Mouse (Mus musculus) kidney, embryonic 14.5 days (tissue): ENCODE data around the gene Usp40. TPM values are rescaled to one million over a fixed set of nuclear protein-coding genes. Genes with fewer than 3 reads are reported as not detected.

ENCODE experiments used
- ATAC-seq: fragments of 200-750 bp; cut with Nextera tagmentation; 2 replicates; pipeline ENCODE4 v1.8.0; 2017; ENCODE audit warnings: moderate number of reproducible peaks, mild to moderate bottlenecking, moderate TSS enrichment, moderate library complexity; ENCODE audit not compliant: low FRiP score, low TSS enrichment
- H3K27ac ChIP-seq: fragments of 300-500 bp; sonication (generic); 2 replicates; pipeline ENCODE4 v1.5.1; 2014; ENCODE audit warnings: low read depth, mild to moderate bottlenecking, low read length, moderate library complexity, mixed read lengths
- H3K27me3 ChIP-seq: fragments of 300-500 bp; sonication (generic); 2 replicates; pipeline ENCODE4 v1.6.1; 2014; ENCODE audit warnings: mild to moderate bottlenecking, low read length; ENCODE audit not compliant: control insufficient read depth, insufficient read depth
- H3K36me3 ChIP-seq: fragments of 300-500 bp; sonication (generic); 2 replicates; pipeline ENCODE4 v1.6.1; 2014; ENCODE audit warnings: low read length, mixed read lengths; ENCODE audit not compliant: control insufficient read depth, insufficient read depth
- H3K4me1 ChIP-seq: fragments of 300-500 bp; sonication (generic); 2 replicates; pipeline ENCODE4 v1.6.1; 2014; ENCODE audit warnings: low read length, mixed read lengths; ENCODE audit not compliant: control insufficient read depth, insufficient read depth
- H3K4me2 ChIP-seq: fragments of 300-500 bp; sonication (generic); replicated peaks from 2 replicates; pipeline ENCODE4 v1.6.1; 2014; ENCODE audit warnings: low read depth, mild to moderate bottlenecking, low read length
- H3K4me3 ChIP-seq: fragments of 300-500 bp; sonication (generic); 2 replicates; pipeline ENCODE4 v1.5.1; 2014; ENCODE audit warnings: mild to moderate bottlenecking, low read length
- H3K9ac ChIP-seq: fragments of 300-500 bp; sonication (generic); 2 replicates; pipeline ENCODE4 v1.6.1; 2014; ENCODE audit warnings: low read depth, mild to moderate bottlenecking, low read length, moderate library complexity
- H3K9me3 ChIP-seq: fragments of 300-500 bp; sonication (generic); 2 replicates; pipeline ENCODE4 v1.6.1; 2016; ENCODE audit warnings: low read length; ENCODE audit not compliant: control insufficient read depth
- WGBS: fragments of 180-500 bp; shearing (Covaris S2); extraction: QIAGEN DNeasy Blood & Tissue Kit; methylation state at CpG from one replicate; pipeline ENCODE4 v1.1.7; 2014; 5-methylcytosine and 5-hydroxymethylcytosine counted together
- polyA plus RNA-seq: library from polyadenylated mRNA; unstranded; fragments of >200 nt; fragmentation: Nextera tagmentation; extraction: Ambion mirVana; gene quantifications from 2 replicates; pipeline ENCODE4 v1.2.1, GENCODE M21; 2014

Usp40 gene
- polyA plus RNA-seq, 1 experiment from 2014 or later = 41.5 TPM

DNA sequence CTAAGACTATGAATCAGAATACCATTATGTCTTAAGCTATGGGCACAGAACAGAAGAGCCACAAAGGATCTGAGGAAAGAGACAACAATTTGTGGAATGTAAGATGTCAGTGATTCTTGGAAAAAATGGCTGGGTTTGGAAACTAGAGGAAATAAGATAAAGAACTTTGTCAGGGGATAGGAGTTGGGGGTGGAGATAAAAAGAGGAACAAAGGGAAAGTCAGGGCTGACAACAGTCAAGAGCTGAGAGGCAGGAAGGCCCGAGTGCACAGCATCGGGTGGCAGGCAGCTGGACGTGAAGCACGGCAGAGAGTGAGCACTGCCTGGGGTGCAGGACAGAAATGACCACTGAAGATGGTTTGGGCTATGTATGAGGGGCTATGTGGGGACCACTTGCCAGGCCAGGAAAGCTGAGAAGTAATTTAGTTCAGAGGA lies 48.3 kb downstream of the Usp40 start:
- Histone ChIP-seq H3K4me3 (no peak overlapping the region), H3K36me3 (peaks cover 73% of the 10 kb centered on the region), H3K4me1 (no peaks in the 10 kb centered on the region), H3K9ac (no peak overlapping the region), H3K9me3 (no peaks in the 10 kb centered on the region), H3K27me3 (no peaks in the 10 kb centered on the region), H3K4me2 (no peak overlapping the region), H3K27ac (no peak overlapping the region)
- 76% methylated on average over 4 of the region's 4 CpGs for WGBS
- no peak for ATAC-seq

DNA sequence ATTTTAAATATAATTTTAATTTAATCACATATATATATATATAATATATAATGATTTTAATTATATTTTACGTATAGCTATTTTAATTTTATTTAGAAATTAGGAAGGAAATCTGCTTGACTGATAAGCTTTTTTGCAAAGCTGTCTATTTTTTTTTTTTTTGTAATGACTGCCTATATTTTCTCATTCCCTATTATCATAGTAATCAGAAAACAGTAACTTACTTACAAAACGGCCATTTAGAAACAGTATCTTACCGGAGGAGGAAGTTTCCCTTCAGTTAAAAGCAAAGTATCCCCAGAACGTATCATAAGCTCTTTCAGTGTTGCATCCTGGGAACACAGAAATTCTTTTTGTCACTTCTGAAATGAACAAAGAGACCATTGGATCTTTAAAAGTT lies 48.8 kb downstream of the Usp40 start:
- WGBS = 85% methylated on average over 4 of the region's 4 CpGs
- no peak overlapping the region for H3K4me2 ChIP-seq
- H3K4me1 ChIP-seq = no peaks in the 10 kb centered on the region
- no peaks in the 10 kb centered on the region for H3K27me3 ChIP-seq
- ATAC-seq = no peak
- H3K36me3 ChIP-seq = peaks cover 75% of the 10 kb centered on the region
- no peak overlapping the region for H3K9ac ChIP-seq
- no peak overlapping the region for H3K4me3 ChIP-seq
- no peak overlapping the region for H3K27ac ChIP-seq
- H3K9me3 ChIP-seq = no peaks in the 10 kb centered on the region

DNA sequence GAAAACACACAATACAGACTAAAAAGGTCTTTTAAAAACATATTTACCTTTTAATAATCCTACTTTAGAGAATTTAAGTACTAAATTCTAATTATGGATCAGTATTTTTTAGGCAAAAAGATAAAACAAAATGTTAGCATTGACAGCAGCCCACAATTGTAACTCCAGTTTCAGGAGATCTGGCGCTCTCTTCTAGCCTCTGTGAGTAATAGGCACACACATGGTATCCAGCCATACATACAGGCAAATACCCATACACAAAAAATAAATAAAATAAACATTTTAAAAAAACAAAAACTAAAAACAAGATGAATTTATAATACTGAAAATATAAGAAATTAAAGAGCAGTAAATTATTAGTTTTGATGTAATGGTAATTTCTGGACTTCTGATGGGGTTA lies 49.4 kb downstream of the Usp40 start:
- Histone ChIP-seq H3K36me3 (peaks cover 75% of the 10 kb centered on the region), H3K27ac (no peak overlapping the region)

GRCm38 (mm10) chr1:87953073-87953472 lies 55.3 kb downstream of the Usp40 start:
- 88% methylated on average over 3 of the region's 3 CpGs for WGBS
- no peaks in the 10 kb centered on the region for H3K9me3 ChIP-seq
- H3K4me3 ChIP-seq = no peak overlapping the region
- no peak for ATAC-seq
- H3K4me2 ChIP-seq = no peak overlapping the region
- H3K27me3 ChIP-seq = no peaks in the 10 kb centered on the region
- H3K36me3 ChIP-seq = peaks cover 92% of the 10 kb centered on the region
- H3K4me1 ChIP-seq = no peaks in the 10 kb centered on the region
- no peak overlapping the region for H3K27ac ChIP-seq
- no peak overlapping the region for H3K9ac ChIP-seq

More for the DNA sequence above, 49.4 kb downstream of the Usp40 start:
- Histone ChIP-seq H3K9me3 (no peaks in the 10 kb centered on the region), H3K9ac (no peak overlapping the region), H3K4me1 (no peaks in the 10 kb centered on the region), H3K4me3 (no peak overlapping the region), H3K4me2 (no peak overlapping the region), H3K27me3 (no peaks in the 10 kb centered on the region)
- WGBS = 89% methylated on average over 1 of the region's 1 CpGs
- no peak for ATAC-seq

- H3K27ac ChIP-seq = no peak overlapping the region
- no peaks in the 10 kb centered on the region for H3K27me3 ChIP-seq
- peaks cover 88% of the 10 kb centered on the region for H3K36me3 ChIP-seq
- WGBS = 93% methylated on average over 3 of the region's 3 CpGs
- no peak overlapping the region for H3K4me2 ChIP-seq
- no peak overlapping the region for H3K9ac ChIP-seq
- no peaks in the 10 kb centered on the region for H3K9me3 ChIP-seq
- ATAC-seq = no peak
- no peak overlapping the region for H3K4me3 ChIP-seq
- no peaks in the 10 kb centered on the region for H3K4me1 ChIP-seq
Measured at GRCm38 (mm10) chr1:87951641-87952040, 56.7 kb downstream of the Usp40 start.

DNA sequence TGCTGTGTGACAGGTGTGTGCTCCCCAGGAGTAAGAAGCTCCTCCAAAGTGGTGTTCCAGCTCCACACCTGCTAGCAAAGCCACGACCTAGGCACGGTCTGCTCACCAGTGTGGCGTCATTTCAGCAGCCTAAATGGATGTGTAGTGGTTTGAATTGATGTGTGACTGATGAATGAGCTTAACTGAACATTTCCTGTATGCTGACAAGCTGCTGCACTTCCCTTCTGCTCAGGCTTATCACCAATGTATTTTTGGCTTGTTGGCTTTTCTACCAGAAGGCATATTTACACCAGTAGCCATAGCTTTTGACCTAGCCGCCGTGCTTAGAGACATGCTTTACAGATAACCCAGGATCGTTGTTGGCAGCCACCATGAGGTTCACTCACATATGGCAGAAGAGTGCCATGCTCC lies 60.7 kb downstream of the Usp40 start:
- peaks cover 88% of the 10 kb centered on the region for H3K36me3 ChIP-seq
- H3K9me3 ChIP-seq = no peaks in the 10 kb centered on the region
- no peak for ATAC-seq
- no peaks in the 10 kb centered on the region for H3K27me3 ChIP-seq
- no peak overlapping the region for H3K4me2 ChIP-seq
- H3K9ac ChIP-seq = no peak overlapping the region
- 82% methylated on average over 6 of the region's 6 CpGs for WGBS
- no peaks in the 10 kb centered on the region for H3K4me1 ChIP-seq
- H3K27ac ChIP-seq = no peak overlapping the region
- no peak overlapping the region for H3K4me3 ChIP-seq

DNA sequence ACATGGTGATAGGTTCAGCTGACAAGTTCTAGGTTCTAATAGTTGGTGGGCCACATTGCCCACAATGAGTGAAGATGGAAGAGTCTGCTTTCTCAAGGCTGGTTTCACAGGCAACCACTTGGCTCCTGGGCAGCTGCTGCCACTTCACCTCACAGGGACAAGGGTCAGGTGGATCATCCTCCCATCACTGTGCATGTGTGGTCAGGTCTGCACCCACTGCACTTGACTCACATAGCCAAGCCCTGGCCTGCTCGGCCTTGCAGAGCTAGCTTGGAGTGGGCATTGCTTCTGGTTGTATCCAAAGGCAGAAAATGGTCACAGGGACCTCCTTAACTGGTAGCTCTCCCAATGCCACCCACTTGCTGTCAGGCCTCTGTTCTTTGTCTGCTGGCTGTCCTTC lies 66.6 kb downstream of the Usp40 start:
- no peak overlapping the region for H3K4me2 ChIP-seq
- no peak overlapping the region for H3K27ac ChIP-seq
- H3K27me3 ChIP-seq = no peaks in the 10 kb centered on the region
- 89% methylated on average over 1 of the region's 1 CpGs for WGBS
- H3K4me3 ChIP-seq = no peak overlapping the region
- H3K36me3 ChIP-seq = peaks cover 96% of the 10 kb centered on the region
- H3K4me1 ChIP-seq = no peaks in the 10 kb centered on the region
- no peak for ATAC-seq
- H3K9me3 ChIP-seq = no peaks in the 10 kb centered on the region
- no peak overlapping the region for H3K9ac ChIP-seq

DNA sequence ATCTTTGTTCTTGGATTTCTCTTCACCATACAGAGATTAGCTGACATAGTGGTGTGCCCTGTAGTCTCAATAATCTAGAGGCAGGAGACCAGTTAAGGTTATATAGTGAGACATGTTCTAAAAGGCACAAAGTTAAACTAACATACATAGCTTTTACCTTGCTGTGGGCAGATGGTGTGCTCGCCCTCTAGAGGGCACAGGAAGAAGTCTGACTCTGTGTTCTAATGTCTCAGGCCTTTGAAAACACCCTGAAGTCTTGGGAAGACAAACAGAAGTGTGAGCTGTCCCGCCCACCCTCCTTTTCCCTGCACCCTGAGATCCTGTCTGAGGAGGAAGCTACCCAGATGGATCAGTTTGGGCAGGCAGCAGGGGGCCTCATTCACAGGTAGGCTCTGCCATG lies 71.8 kb downstream of the Usp40 start:
- no peak overlapping the region for H3K27ac ChIP-seq
- H3K4me2 ChIP-seq = no peak overlapping the region
- no peak for ATAC-seq
- no peaks in the 10 kb centered on the region for H3K27me3 ChIP-seq
- H3K36me3 ChIP-seq = peaks cover 74% of the 10 kb centered on the region
- H3K9me3 ChIP-seq = no peaks in the 10 kb centered on the region
- no peak overlapping the region for H3K4me3 ChIP-seq
- no peak overlapping the region for H3K9ac ChIP-seq
- no peaks in the 10 kb centered on the region for H3K4me1 ChIP-seq
- WGBS = 43% methylated on average over 2 of the region's 2 CpGs

- WGBS = 89% methylated on average over 7 of the region's 7 CpGs
- H3K9ac ChIP-seq = no peak overlapping the region
- ATAC-seq = no peak
- no peaks in the 10 kb centered on the region for H3K27me3 ChIP-seq
- H3K4me3 ChIP-seq = no peak overlapping the region
- H3K4me2 ChIP-seq = no peak overlapping the region
- H3K36me3 ChIP-seq = peaks cover 74% of the 10 kb centered on the region
- no peak overlapping the region for H3K27ac ChIP-seq
- no peaks in the 10 kb centered on the region for H3K9me3 ChIP-seq
- no peaks in the 10 kb centered on the region for H3K4me1 ChIP-seq
Measured at GRCm38 (mm10) chr1:87936075-87936474, 72.3 kb downstream of the Usp40 start.

- WGBS = 88% methylated on average over 2 of the region's 2 CpGs
- Histone ChIP-seq H3K4me3 (no peak overlapping the region), H3K27ac (no peak overlapping the region), H3K27me3 (no peaks in the 10 kb centered on the region), H3K4me2 (no peak overlapping the region), H3K4me1 (no peaks in the 10 kb centered on the region), H3K36me3 (peaks cover 69% of the 10 kb centered on the region), H3K9ac (no peak overlapping the region), H3K9me3 (no peaks in the 10 kb centered on the region)
- ATAC-seq = no peak
Measured at GRCm38 (mm10) chr1:87935546-87935945, 72.8 kb downstream of the Usp40 start.
